Mouse (Mus musculus) lung, postnatal 4 days (tissue): ENCODE data around the gene Krt222.

Experiments
- DNase-seq, 2 experiments: peaks; one replicate each; pipeline ENCODE4 v3.0.0; 2021

Krt222 gene

GRCm38 (mm10) chr11:99231049-99231816 is 12.7 kb downstream of the Krt222 start:
- DNase-seq: no peak

DNA sequence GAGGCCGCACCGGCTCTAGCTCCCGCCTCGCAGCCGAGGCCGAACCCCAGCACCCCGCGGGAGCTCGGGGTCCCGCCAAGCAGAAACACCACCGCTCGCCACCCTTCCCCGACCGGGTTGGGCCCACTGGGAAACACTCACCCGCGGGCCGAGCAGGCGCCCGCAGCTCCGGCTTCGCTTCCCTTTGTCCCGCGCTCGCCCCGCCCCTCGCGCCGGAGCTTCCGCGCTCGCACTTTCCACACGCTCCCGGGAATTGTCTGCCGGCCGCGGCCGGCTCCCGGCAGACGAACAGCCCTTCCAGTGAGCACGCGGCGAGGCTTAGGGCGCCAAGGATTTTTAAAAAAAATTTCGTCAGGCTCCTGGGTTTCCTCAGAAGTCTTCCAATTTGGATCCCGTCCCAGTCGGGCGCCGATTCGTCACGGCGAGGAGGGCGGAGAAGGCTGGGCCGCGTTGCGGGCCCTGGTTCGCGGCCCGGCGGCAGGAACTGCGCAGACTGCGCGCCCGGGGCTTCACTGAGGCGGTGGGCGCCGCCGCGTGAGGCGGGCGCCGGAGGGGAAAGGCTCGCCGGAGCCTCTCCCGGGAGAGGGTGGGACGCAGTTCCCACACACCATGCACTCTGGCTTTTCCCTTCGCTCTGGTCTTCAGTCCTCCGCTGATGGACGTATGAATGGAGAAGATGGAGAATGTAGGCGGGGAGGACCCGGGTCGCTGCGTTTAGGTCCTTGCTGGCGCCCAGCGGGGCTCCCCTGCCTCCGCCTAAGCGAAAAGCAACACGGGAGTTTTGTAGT is 13.4 kb downstream of the Krt222 start, which contains the start of gene Smarce1:
Gene Smarce1, minus strand, starts transcription at position 757 of the 788 bp plus-strand sequence.
- peak; percentile 84 to 86 for DNase-seq

GRCm38 (mm10) chr11:99229641-99230260 is 14.1 kb downstream of the Krt222 start:
- no peak for DNase-seq

GRCm38 (mm10) chr11:99226298-99226697 is 17.6 kb downstream of the Krt222 start:
- no peak for DNase-seq

DNA sequence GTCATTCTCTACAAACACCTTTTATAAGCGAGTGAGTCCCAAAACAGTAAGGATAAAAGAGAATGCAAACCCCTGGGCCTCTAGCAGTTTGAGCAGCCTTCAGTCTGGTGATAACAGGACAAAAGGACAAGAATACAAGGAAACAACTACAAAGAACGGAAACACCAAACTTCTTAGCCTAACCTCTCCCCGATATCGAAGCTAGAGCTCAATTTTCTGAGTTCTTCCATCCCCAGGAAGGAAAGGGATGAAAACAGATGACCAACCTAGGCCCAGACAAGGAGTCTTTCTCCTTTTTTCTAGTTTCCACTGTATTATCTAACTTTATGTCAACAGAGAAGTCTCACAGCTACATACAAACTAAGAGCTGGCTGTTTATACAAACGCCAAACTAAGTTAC is 20.6 kb downstream of the Krt222 start:
- DNase-seq: no peak

- DNase-seq: no peak
These were observed 22.1 kb downstream of the Krt222 start for GRCm38 (mm10) chr11:99221811-99222210.

GRCm38 (mm10) chr11:99217248-99217986 is 26.5 kb downstream of the Krt222 start:
- no peak for DNase-seq

- DNase-seq: no peak
These were observed 27.7 kb downstream of the Krt222 start for GRCm38 (mm10) chr11:99216181-99216580.

GRCm38 (mm10) chr11:99212693-99213092 is 31.2 kb downstream of the Krt222 start:
- no peak for DNase-seq

DNA sequence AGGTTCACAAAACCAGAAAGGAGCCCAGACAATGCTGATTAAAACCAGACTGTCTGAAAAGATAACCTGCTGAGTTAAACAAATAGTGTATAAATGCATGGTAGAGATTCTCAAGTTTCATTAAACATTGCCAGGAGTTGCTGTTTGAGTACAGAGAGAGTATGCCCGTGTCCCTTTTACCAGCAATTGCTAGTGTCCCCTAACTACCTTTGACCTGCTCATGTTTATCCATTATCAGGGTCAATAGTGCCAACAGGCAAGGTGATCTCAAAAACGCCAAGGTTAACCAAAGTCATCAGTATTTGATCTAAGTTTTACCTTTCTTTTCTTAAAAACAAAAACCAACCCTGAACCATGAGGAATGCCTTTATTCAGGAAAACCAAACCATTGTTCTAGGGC is 31.9 kb downstream of the Krt222 start:
- no peak for DNase-seq

DNA sequence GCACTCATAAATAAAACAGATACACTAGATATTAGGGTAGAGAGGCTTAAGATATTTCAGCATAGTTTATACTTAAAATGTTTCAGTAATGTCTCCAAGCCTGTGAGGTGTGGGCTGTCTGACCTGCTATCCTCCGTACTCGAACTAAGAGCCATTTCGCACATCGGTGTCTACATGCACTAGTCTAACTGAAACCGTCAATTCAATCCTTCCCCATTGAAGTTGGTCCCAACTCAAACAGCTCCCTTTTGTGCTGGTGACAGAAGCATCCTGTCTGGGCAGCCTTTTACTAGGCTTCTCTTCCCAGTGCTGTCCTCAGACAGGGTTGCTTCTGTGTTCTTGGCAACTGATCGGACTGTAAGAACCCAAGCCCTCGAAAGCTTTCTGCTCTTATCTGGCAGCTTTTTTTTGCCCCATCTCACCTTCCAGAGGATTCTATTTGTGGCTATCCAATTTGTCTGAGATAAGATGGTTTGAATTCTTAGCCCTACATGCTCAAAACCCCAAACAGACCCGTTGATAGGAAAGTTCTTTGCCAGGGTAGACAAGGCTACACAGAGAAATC is 35.7 kb downstream of the Krt222 start:
- DNase-seq: no peak

GRCm38 (mm10) chr11:99207449-99207848 is 36.4 kb downstream of the Krt222 start:
- DNase-seq: no peak

GRCm38 (mm10) chr11:99206954-99207353 is 36.9 kb downstream of the Krt222 start:
- DNase-seq: no peak

GRCm38 (mm10) chr11:99189154-99189582 is 54.7 kb downstream of the Krt222 start:
- DNase-seq: peak; percentile 51 to 74

DNA sequence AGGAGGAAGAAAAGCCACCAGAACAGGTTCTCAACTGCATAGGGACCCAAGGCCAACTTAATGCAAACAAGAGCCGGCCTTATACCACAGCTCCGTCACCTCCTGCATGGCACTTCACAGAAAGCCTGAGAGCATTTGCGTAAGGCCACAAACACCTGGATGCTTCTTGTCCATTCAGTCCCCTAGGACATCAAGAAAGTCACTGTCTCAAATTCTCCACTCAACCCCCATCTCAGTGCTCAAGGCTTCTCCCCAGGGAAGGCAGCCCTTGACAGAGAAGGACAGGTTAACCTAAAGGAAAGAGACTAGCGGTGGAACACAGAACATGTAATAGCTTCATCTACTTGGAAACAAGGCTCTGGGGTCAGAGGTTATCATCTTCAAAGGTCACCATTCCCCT is 56.5 kb downstream of the Krt222 start:
- DNase-seq: no peak

- no peak for DNase-seq
These were observed 57.0 kb downstream of the Krt222 start for GRCm38 (mm10) chr11:99186836-99187235.
